Mouse (Mus musculus): ENCODE data around the gene Katnb1. TPM values are rescaled to one million over a fixed set of nuclear protein-coding genes. Genes with fewer than 3 reads are reported as not detected.

Katnb1 gene
- 10 to 100 TPM; 37.6 to 46.2 TPM for total RNA-seq (2021)
- long read RNA-seq, experiment 1, transcript Katnb1-201 (20 exons, 3,777 nt), result major isoform, 85 of 123 reads
- long read RNA-seq, experiment 1, partial matches to known transcripts, result 13 of 123 reads
- long read RNA-seq, experiment 1, other reads (novel, unspliced or antisense), result 25 of 123 reads
- long read RNA-seq, experiment 2, transcript Katnb1-201 (20 exons, 3,777 nt), result major isoform, 59 of 104 reads
- long read RNA-seq, experiment 2, partial matches to known transcripts, result 16 of 104 reads
- long read RNA-seq, experiment 2, other reads (novel, unspliced or antisense), result 29 of 104 reads

DNA sequence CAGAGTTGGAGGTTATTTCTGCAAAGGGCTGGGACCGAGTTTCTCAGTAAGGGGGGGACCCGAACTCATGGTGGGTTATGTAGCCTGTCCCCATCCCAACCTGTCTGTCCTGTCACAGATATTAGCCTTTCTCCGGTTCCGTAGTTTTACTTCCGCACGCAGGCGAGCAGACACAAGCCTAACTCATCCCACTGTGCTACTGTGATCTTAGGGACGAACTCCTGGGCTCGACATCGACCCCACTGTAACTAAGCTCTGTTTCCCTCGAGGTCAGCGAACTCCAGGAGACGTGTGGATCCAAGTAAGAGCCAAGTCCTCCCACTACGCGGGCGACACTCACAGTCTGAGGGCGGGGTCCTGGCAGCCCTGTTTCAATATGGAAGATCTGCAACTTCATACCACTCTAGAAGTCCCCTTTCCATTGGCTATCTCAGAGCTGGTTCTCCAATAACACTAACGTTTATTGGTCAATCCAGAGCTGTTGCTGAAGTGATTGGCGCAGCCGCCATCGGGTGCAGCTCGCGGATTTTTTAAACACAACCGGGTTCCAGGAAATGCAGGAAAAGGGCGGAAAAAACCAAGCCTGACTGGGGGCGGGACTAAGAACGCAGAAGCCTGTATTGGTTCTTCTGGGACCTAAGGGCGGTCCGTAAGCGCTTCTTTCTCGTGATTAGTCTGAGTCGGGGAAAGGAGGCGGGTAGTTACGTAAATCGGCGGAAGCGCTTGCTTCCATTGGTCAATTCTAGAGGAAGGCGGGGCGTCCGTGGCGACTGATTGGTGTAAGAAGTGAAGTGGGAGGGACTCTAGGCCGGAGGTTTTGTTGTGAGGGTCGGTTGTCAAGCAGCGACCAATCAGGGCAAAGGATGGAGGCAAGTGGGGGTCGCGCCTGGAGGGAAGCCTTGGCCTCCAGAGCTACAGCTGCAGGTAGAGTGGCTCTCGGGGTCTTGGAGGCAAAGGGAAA is at the start of gene Katnb1:
TSS of gene Katnb1 (plus strand) at position 806 of the 961 bp plus-strand sequence.
- Histone ChIP-seq H3K4me3 (peak within 1 kb of the TSS; percentile 81), H3K27ac (peak within 1 kb of the TSS; percentile 90)
- TF ChIP-seq CTCF (IDR thresholded peaks at IDR 0.05), result no peak
- peak; percentile 94 to 97 for DNase-seq (ENCODE audit: extremely low spot score in 1 of 2, low spot score in 2 of 2)
- intact Hi-C loops (cut with DNase I), result loop anchor here (5.0 kb wide), 2 partner anchors 138 to 208 kb away; no protein-coding TSS in a partner anchor

DNA sequence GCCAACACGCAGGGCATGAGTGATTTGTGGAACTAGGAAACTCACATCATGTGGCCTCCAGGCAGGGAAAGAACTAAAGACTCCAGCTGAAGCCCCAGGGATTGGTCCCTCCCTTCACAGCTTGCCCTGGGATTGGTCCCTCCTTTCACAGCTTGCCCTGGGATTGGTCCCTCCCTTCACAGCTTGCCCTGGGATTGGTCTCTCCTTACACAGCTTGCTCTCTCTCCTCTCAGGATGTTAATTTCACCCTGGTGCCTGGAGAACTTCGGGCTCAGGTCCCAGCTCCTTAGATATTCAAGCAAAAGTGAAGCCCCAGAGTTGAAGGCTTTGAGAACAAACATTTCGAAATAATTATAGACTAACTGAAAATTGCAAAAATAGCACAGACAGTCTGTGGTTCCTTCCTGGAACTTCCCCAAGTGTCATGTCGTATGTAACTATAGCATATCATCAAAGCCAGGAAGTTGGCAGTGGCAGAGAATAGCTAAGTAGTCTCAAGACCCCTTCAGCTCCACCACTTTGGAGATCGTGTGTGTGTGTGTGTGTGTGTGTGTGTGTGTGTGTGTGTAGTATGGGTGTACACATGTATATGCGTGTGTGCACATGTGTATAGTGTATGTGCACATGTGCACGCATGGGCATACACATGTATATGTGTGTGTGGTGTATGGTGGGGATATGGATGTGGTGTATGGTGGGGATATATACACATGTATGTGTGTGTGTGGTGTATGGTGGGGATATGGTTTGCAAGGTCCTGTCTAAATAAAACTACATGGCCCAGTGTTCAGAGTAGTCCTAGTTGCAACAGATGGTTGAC is 43.7 kb upstream of the Katnb1 start:
- no peak overlapping the region for H3K27ac ChIP-seq
- intact Hi-C loops (cut with DNase I), result no loop called here
- DNase-seq (ENCODE audit: extremely low spot score in 1 of 2, low spot score in 2 of 2), result peak; percentile 19 to 34
- H3K4me3 ChIP-seq, result no peak overlapping the region
- no peak for TF ChIP-seq CTCF (IDR thresholded peaks at IDR 0.05)

DNA sequence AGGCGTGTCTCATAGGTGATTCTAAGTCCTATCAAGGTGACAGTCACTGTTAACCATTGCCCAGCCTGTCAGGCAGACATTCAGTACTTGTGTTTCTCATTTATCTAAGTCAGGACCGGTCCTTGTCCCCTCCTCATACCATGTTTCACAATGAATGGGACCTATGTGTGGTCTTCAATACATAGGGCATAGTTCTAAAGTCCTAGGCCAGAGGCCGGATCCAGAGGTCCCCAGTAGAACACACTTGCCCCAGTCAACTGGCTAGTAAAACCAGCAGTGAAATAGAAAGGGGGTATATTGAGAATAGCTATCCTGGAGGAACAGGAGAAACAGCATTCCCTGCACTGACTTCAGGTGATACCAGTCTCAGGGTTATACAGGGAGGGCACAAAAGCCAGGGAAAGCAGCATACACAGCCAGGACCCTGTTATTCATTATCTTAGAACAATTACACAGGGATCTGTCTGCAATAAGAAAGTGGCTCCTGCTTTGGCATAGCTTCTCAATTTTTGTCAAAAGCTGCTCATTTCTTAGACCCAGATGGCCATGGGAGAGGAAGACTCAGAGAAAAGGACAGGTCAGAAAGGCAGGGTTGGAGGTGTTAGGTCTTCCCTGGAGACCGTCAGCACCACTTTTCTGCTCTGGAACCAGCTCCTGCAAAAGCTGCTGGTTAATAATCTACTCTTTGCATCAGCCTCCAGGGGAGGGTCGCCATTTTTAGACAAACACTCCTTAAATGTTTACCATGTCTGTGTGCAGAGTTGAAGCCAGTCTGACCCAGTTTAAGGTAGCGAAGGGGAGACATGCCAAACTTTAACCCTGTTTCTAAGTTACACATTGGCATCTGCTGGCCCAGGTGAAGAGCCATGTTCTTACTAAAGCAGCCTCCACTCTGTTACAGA is 38.9 kb upstream of the Katnb1 start:
- no peak for TF ChIP-seq CTCF (IDR thresholded peaks at IDR 0.05)
- H3K4me3 ChIP-seq, result no peak overlapping the region
- no peak for DNase-seq (ENCODE audit: extremely low spot score in 1 of 2, low spot score in 2 of 2)
- intact Hi-C loops (cut with DNase I), result no loop called here
- no peak overlapping the region for H3K27ac ChIP-seq

- intact Hi-C loops (cut with DNase I), result no loop called here
- no peak for TF ChIP-seq CTCF (IDR thresholded peaks at IDR 0.05)
- Histone ChIP-seq H3K27ac (no peak overlapping the region), H3K4me3 (no peak overlapping the region)
- no peak for DNase-seq (ENCODE audit: extremely low spot score in 1 of 2, low spot score in 2 of 2)
These were observed 36.2 kb upstream of the Katnb1 start for GRCm38 (mm10) chr8:95044811-95045210.

GRCm38 (mm10) chr8:95046982-95047381 is 34.0 kb upstream of the Katnb1 start:
- intact Hi-C loops (cut with DNase I), result no loop called here
- Histone ChIP-seq H3K4me3 (no peak overlapping the region), H3K27ac (no peak overlapping the region)
- no peak for TF ChIP-seq CTCF (IDR thresholded peaks at IDR 0.05)
- no peak for DNase-seq (ENCODE audit: extremely low spot score in 1 of 2, low spot score in 2 of 2)

- Histone ChIP-seq H3K27ac (no peak overlapping the region), H3K4me3 (no peak overlapping the region)
- intact Hi-C loops (cut with DNase I), result no loop called here
- TF ChIP-seq CTCF (IDR thresholded peaks at IDR 0.05), result no peak
- no peak for DNase-seq (ENCODE audit: extremely low spot score in 1 of 2, low spot score in 2 of 2)
These were observed 32.9 kb upstream of the Katnb1 start for GRCm38 (mm10) chr8:95047884-95048680.

DNA sequence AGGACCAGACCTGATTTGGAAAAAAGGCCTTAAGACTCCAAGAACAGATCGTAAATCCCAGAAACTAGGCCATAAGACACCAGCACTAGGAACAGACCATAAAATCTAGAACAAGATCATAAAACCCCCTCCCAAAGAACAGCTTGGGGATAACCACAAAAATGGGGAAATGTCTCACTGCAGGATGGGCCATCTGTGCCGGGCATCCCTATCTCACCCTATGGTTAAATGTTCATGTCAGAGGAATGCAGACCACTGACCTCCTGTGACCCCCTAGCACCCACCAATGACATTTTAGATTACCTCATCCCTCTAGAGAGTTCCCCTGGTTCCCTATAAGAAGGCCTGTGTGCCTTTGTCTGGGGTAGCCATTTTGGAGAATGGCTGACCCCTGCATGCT is 31.4 kb upstream of the Katnb1 start:
- no peak overlapping the region for H3K4me3 ChIP-seq
- no peak for TF ChIP-seq CTCF (IDR thresholded peaks at IDR 0.05)
- DNase-seq (ENCODE audit: extremely low spot score in 1 of 2, low spot score in 2 of 2), result no peak
- no peak overlapping the region for H3K27ac ChIP-seq
- intact Hi-C loops (cut with DNase I), result no loop called here

DNA sequence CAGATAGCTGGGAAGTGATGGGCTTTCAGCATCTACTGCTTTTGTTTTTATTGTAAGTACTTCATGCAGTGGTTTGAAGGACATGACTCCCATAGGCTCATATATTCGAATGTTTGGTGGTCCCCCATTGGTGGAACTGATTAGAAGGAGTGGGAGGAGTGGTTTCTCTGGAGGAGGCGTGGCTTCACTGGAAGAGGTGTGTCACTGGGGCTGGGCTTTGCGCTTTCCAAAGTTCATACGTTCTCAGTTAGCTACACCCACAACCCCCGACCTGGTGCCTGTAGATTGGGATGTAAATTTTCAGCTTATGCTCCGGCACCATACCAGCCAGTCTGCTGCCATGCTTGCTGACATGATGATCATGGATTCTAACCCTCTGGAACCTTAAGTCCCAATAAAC is 26.5 kb upstream of the Katnb1 start:
- TF ChIP-seq CTCF (IDR thresholded peaks at IDR 0.05), result no peak
- DNase-seq (ENCODE audit: extremely low spot score in 1 of 2, low spot score in 2 of 2), result no peak
- intact Hi-C loops (cut with DNase I), result no loop called here
- no peak overlapping the region for H3K4me3 ChIP-seq
- no peak overlapping the region for H3K27ac ChIP-seq

DNA sequence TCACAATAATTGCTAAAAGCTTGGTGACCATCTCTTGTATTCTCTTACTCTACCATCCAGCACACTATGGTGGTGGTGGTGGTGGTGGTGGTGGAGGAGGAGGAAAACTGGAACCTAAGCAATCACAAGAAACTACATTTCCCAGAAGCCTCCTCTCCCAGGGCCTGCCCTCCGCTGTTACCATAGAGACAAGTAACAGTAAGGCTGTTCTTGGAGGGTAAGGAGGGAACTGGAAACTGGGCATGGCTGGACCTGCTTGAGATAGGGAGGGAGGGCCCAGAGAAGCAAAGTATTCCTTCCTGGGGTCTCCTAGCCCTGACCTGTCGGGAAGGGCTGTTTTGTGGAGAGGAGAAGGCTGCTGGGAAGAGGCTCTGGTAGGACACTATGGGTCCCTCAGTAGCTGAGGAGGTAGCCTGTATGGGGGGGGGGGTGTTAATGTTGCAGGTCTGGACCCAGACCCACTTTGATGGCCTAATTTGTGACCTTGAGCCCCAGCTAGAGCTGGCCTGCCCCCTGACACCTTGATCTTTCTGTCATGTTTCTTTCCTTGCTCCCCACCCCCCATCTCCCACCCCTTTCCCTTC is 26.0 kb upstream of the Katnb1 start, which contains the start of gene Drc7:
TSS of gene Drc7 (plus strand) at position 177 of the 584 bp plus-strand sequence.
- TF ChIP-seq CTCF (IDR thresholded peaks at IDR 0.05), result no peak
- DNase-seq (ENCODE audit: extremely low spot score in 1 of 2, low spot score in 2 of 2), result peak; percentile 14 to 22
- intact Hi-C loops (cut with DNase I), result no loop called here

DNA sequence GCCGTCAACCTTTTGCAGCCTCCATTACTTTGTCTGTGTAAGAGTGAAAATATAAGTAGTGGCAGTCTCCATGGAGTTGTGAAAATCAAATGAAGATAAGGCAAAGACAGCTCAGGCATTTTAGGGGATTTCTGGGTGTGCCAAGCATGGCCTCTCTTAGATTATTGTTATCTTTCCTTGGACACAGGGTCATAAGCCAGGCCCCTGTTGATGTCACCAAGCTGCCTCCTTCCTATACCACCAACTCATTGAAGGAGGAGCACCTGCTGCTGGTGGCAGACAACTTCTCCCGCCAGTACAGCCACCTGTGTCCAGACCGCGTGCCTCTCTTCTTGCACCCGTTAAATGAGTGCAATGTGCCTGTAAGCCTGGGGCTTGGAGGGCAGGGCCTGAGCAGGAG is 24.6 kb upstream of the Katnb1 start:
- Histone ChIP-seq H3K27ac (no peak overlapping the region), H3K4me3 (no peak overlapping the region)
- DNase-seq (ENCODE audit: extremely low spot score in 1 of 2, low spot score in 2 of 2), result no peak
- intact Hi-C loops (cut with DNase I), result no loop called here
- no peak for TF ChIP-seq CTCF (IDR thresholded peaks at IDR 0.05)

More for the DNA sequence above, 26.0 kb upstream of the Katnb1 start, which contains the start of gene Drc7:
- no peak within 1 kb of the TSS for H3K27ac ChIP-seq
- no peak within 1 kb of the TSS for H3K4me3 ChIP-seq
